Mouse (Mus musculus) neural tube, embryonic 13.5 days (tissue): ENCODE data around the gene Mapkbp1. TPM values are rescaled to one million over a fixed set of nuclear protein-coding genes. Genes with fewer than 3 reads are reported as not detected.
A peak's percentile ranks its signal among the peaks of the same experiment; 100 is the strongest.

Source experiments
- ATAC-seq: fragments of 200-750 bp; cut with Nextera tagmentation; 2 replicates; pipeline ENCODE4 v1.8.0; 2017; ENCODE audit warnings: low read depth, mild to moderate bottlenecking, moderate TSS enrichment, moderate library complexity
- H3K27ac ChIP-seq: fragments of 300-500 bp; sonication (generic); replicated peaks from 2 replicates; pipeline ENCODE4 v1.5.1; 2015; ENCODE audit warnings: moderate library complexity, mild to moderate bottlenecking, inconsistent platforms
- H3K27me3 ChIP-seq: fragments of 300-500 bp; sonication (generic); 2 replicates; pipeline ENCODE4 v1.6.1; 2015; ENCODE audit warnings: mild to moderate bottlenecking, inconsistent platforms
- H3K36me3 ChIP-seq: fragments of 300-500 bp; sonication (generic); 2 replicates; pipeline ENCODE4 v1.6.1; 2015; ENCODE audit warnings: mild to moderate bottlenecking, inconsistent platforms
- H3K4me1 ChIP-seq: fragments of 300-500 bp; sonication (generic); replicated peaks from 2 replicates; pipeline ENCODE4 v1.6.1; 2015; ENCODE audit warnings: inconsistent platforms
- H3K4me2 ChIP-seq: fragments of 300-500 bp; sonication (generic); 2 replicates; pipeline ENCODE4 v1.6.1; 2015; ENCODE audit warnings: inconsistent platforms, mild to moderate bottlenecking, moderate library complexity
- H3K4me3 ChIP-seq: fragments of 300-500 bp; sonication (generic); 2 replicates; pipeline ENCODE4 v1.5.1; 2015; ENCODE audit warnings: mild to moderate bottlenecking, inconsistent platforms
- H3K9ac ChIP-seq: fragments of 300-500 bp; sonication (generic); 2 replicates; pipeline ENCODE4 v1.6.1; 2015; ENCODE audit warnings: moderate library complexity, mild to moderate bottlenecking, inconsistent platforms
- H3K9me3 ChIP-seq: fragments of 300-500 bp; sonication (generic); 2 replicates; pipeline ENCODE4 v1.6.1; 2016; ENCODE audit warnings: inconsistent platforms
- WGBS: fragments of 180-500 bp; shearing (Covaris S2); methylation state at CpG from one replicate; pipeline ENCODE4 v1.1.7; 2015; 5-methylcytosine and 5-hydroxymethylcytosine counted together
- polyA plus RNA-seq: library from polyadenylated mRNA; unstranded; fragments of >200 nt; fragmentation: Nextera tagmentation; extraction: Ambion mirVana; gene quantifications from 2 replicates; pipeline ENCODE4 v1.2.1, GENCODE M21; 2015

The Mapkbp1 gene
- polyA plus RNA-seq, 1 experiment from 2014 or later = 4.5 TPM

GRCm38 (mm10) chr2:120060190-120060589, 87.7 kb downstream of the Mapkbp1 start:
- 68% methylated on average over 6 of the region's 6 CpGs for WGBS
- no peaks in the 10 kb centered on the region for H3K9me3 ChIP-seq
- no peak overlapping the region for H3K4me2 ChIP-seq
- no peak overlapping the region for H3K4me3 ChIP-seq
- ATAC-seq = no peak
- H3K27me3 ChIP-seq = no peaks in the 10 kb centered on the region
- H3K27ac ChIP-seq = no peak overlapping the region
- no peak overlapping the region for H3K9ac ChIP-seq
- H3K4me1 ChIP-seq = no peaks in the 10 kb centered on the region
- no peaks in the 10 kb centered on the region for H3K36me3 ChIP-seq

- Histone ChIP-seq H3K9me3 (no peaks in the 10 kb centered on the region), H3K9ac (no peak overlapping the region), H3K4me2 (no peak overlapping the region), H3K36me3 (no peaks in the 10 kb centered on the region), H3K4me3 (no peak overlapping the region), H3K27ac (no peak overlapping the region), H3K4me1 (no peaks in the 10 kb centered on the region), H3K27me3 (no peaks in the 10 kb centered on the region)
- WGBS = 74% methylated on average over 9 of the region's 9 CpGs
- no peak for ATAC-seq
These were observed 88.2 kb downstream of the Mapkbp1 start for GRCm38 (mm10) chr2:120060651-120061050.

- no peak overlapping the region for H3K9ac ChIP-seq
- no peak overlapping the region for H3K4me3 ChIP-seq
- no peaks in the 10 kb centered on the region for H3K27me3 ChIP-seq
- no peaks in the 10 kb centered on the region for H3K36me3 ChIP-seq
- no peak for ATAC-seq
- H3K4me1 ChIP-seq = no peaks in the 10 kb centered on the region
- 89% methylated on average over 8 of the region's 8 CpGs for WGBS
- no peak overlapping the region for H3K27ac ChIP-seq
- no peaks in the 10 kb centered on the region for H3K9me3 ChIP-seq
- no peak overlapping the region for H3K4me2 ChIP-seq
These were observed 89.7 kb downstream of the Mapkbp1 start for GRCm38 (mm10) chr2:120062248-120062647.

GRCm38 (mm10) chr2:120064639-120065038, 92.1 kb downstream of the Mapkbp1 start:
- Histone ChIP-seq H3K4me3 (no peak overlapping the region), H3K4me2 (no peak overlapping the region), H3K9me3 (no peaks in the 10 kb centered on the region), H3K27ac (no peak overlapping the region), H3K9ac (no peak overlapping the region), H3K4me1 (0 out of 2 replicates have a peak, but pooled peaks cover 5% of the 10 kb centered on the region), H3K27me3 (no peaks in the 10 kb centered on the region), H3K36me3 (no peaks in the 10 kb centered on the region)
- WGBS = 85% methylated on average over 6 of the region's 6 CpGs
- no peak for ATAC-seq

GRCm38 (mm10) chr2:120065243-120065642, 92.7 kb downstream of the Mapkbp1 start:
- H3K27ac ChIP-seq = no peak overlapping the region
- H3K4me2 ChIP-seq = no peak overlapping the region
- WGBS = 88% methylated on average over 10 of the region's 10 CpGs
- no peak for ATAC-seq
- H3K4me1 ChIP-seq = 0 out of 2 replicates have a peak, but pooled peaks cover 5% of the 10 kb centered on the region
- no peaks in the 10 kb centered on the region for H3K36me3 ChIP-seq
- no peaks in the 10 kb centered on the region for H3K9me3 ChIP-seq
- H3K9ac ChIP-seq = no peak overlapping the region
- no peaks in the 10 kb centered on the region for H3K27me3 ChIP-seq
- no peak overlapping the region for H3K4me3 ChIP-seq

GRCm38 (mm10) chr2:120066224-120066623, 93.7 kb downstream of the Mapkbp1 start:
- 0 out of 2 replicates have a peak, but pooled peaks cover 5% of the 10 kb centered on the region for H3K4me1 ChIP-seq
- no peak for ATAC-seq

GRCm38 (mm10) chr2:120068555-120069465, 96.3 kb downstream of the Mapkbp1 start:
- peak; percentile 59; the same call in 1 of the 2 replicates for ATAC-seq
- 0 out of 2 replicates have a peak, but pooled peaks cover 5% of the 10 kb centered on the region for H3K4me1 ChIP-seq
- 43% methylated on average over 16 of the region's 16 CpGs for WGBS
- no peak overlapping the region for H3K9ac ChIP-seq
- no peak overlapping the region for H3K27ac ChIP-seq
- no peak overlapping the region for H3K4me3 ChIP-seq
- no peaks in the 10 kb centered on the region for H3K36me3 ChIP-seq
- H3K4me2 ChIP-seq = no peak overlapping the region
- H3K9me3 ChIP-seq = no peaks in the 10 kb centered on the region
- H3K27me3 ChIP-seq = no peaks in the 10 kb centered on the region

More at GRCm38 (mm10) chr2:120066224-120066623, 93.7 kb downstream of the Mapkbp1 start:
- Histone ChIP-seq H3K27ac (no peak overlapping the region), H3K9ac (no peak overlapping the region), H3K4me3 (no peak overlapping the region), H3K9me3 (no peaks in the 10 kb centered on the region), H3K36me3 (no peaks in the 10 kb centered on the region), H3K4me2 (no peak overlapping the region), H3K27me3 (no peaks in the 10 kb centered on the region)
- WGBS = 87% methylated on average over 3 of the region's 3 CpGs

GRCm38 (mm10) chr2:120069466-120069990, 97.0 kb downstream of the Mapkbp1 start:
- Histone ChIP-seq H3K4me3 (no peak overlapping the region), H3K4me1 (0 out of 2 replicates have a peak, but pooled peaks cover 5% of the 10 kb centered on the region), H3K9ac (peak overlapping the region; percentile 32; the same call in 1 of the 2 replicates), H3K4me2 (no peak overlapping the region), H3K9me3 (no peaks in the 10 kb centered on the region), H3K27me3 (peaks cover 6% of the 10 kb centered on the region; the same call in 1 of the 2 replicates), H3K27ac (no peak overlapping the region), H3K36me3 (no peaks in the 10 kb centered on the region)
- ATAC-seq = no peak
- WGBS = 71% methylated on average over 8 of the region's 8 CpGs

- WGBS = 86% methylated on average over 4 of the region's 4 CpGs
These were observed 101.6 kb downstream of the Mapkbp1 start for GRCm38 (mm10) chr2:120074096-120074495.

GRCm38 (mm10) chr2:120076076-120076705, 103.7 kb downstream of the Mapkbp1 start:
- peak; percentile 76 for ATAC-seq
- no peak overlapping the region for H3K27ac ChIP-seq
- H3K4me2 ChIP-seq = peak overlapping the region; percentile 61
- H3K36me3 ChIP-seq = no peaks in the 10 kb centered on the region
- 2% methylated on average over 36 of the region's 36 CpGs for WGBS
- peak overlapping the region; percentile 39 for H3K4me3 ChIP-seq
- H3K9me3 ChIP-seq = no peaks in the 10 kb centered on the region
- peaks cover 36% of the 10 kb centered on the region for H3K27me3 ChIP-seq
- H3K4me1 ChIP-seq = peaks cover 10% of the 10 kb centered on the region
- peak overlapping the region; percentile 31; the same call in 1 of the 2 replicates for H3K9ac ChIP-seq

More at GRCm38 (mm10) chr2:120074096-120074495, 101.6 kb downstream of the Mapkbp1 start:
- no peak overlapping the region for H3K4me3 ChIP-seq
- no peak overlapping the region for H3K4me2 ChIP-seq
- no peak for ATAC-seq
- no peak overlapping the region for H3K9ac ChIP-seq
- no peak overlapping the region for H3K27ac ChIP-seq
- peaks cover 36% of the 10 kb centered on the region for H3K27me3 ChIP-seq
- H3K9me3 ChIP-seq = no peaks in the 10 kb centered on the region
- H3K4me1 ChIP-seq = peaks cover 11% of the 10 kb centered on the region
- no peaks in the 10 kb centered on the region for H3K36me3 ChIP-seq
